Mouse (Mus musculus) liver, embryonic 15.5 days (tissue): ENCODE results near the gene Pcbp2. TPM values are rescaled to one million over a fixed set of nuclear protein-coding genes. Genes with fewer than 3 reads are reported as not detected.

ENCODE experiments used
- ATAC-seq: fragments of 200-750 bp; cut with Nextera tagmentation; 2 replicates; pipeline ENCODE4 v1.8.0; 2017; ENCODE audit warnings: moderate number of reproducible peaks, mild to moderate bottlenecking, moderate library complexity; ENCODE audit not compliant: insufficient read depth
- H3K27ac ChIP-seq: fragments of 300-500 bp; sonication (generic); replicated peaks from 2 replicates; pipeline ENCODE4 v1.5.1; 2015; ENCODE audit warnings: mild to moderate bottlenecking, inconsistent platforms
- H3K27me3 ChIP-seq: fragments of 300-500 bp; sonication (generic); 2 replicates; pipeline ENCODE4 v1.6.1; 2015; ENCODE audit warnings: mild to moderate bottlenecking, inconsistent platforms
- H3K36me3 ChIP-seq: fragments of 300-500 bp; sonication (generic); replicated peaks from 2 replicates; pipeline ENCODE4 v1.6.1; 2015; ENCODE audit warnings: moderate library complexity, mild to moderate bottlenecking, inconsistent platforms
- H3K4me1 ChIP-seq: fragments of 300-500 bp; sonication (generic); replicated peaks from 2 replicates; pipeline ENCODE4 v1.6.1; 2015; ENCODE audit warnings: inconsistent platforms
- H3K4me2 ChIP-seq: fragments of 300-500 bp; sonication (generic); 2 replicates; pipeline ENCODE4 v1.6.1; 2015; ENCODE audit warnings: moderate library complexity, mild to moderate bottlenecking, inconsistent platforms
- H3K4me3 ChIP-seq: fragments of 300-500 bp; sonication (generic); replicated peaks from 2 replicates; pipeline ENCODE4 v1.5.1; 2015; ENCODE audit warnings: mild to moderate bottlenecking, inconsistent platforms
- H3K9ac ChIP-seq: fragments of 300-500 bp; sonication (generic); 2 replicates; pipeline ENCODE4 v1.6.1; 2015; ENCODE audit warnings: moderate library complexity, mild to moderate bottlenecking, inconsistent platforms
- H3K9me3 ChIP-seq: fragments of 300-500 bp; sonication (generic); replicated peaks from 2 replicates; pipeline ENCODE4 v1.6.1; 2016; ENCODE audit warnings: inconsistent platforms
- WGBS: fragments of 180-500 bp; shearing (Covaris S2); methylation state at CpG from one replicate; pipeline ENCODE4 v1.1.7; 2015; ENCODE audit warnings: mixed read lengths; ENCODE audit not compliant: insufficient replicate concordance; 5-methylcytosine and 5-hydroxymethylcytosine counted together
- polyA plus RNA-seq: library from polyadenylated mRNA; unstranded; fragments of >200 nt; fragmentation: Nextera tagmentation; extraction: Ambion mirVana; gene quantifications from 2 replicates; pipeline ENCODE4 v1.2.1, GENCODE M21; 2015

The Pcbp2 gene
- polyA plus RNA-seq, 1 experiment from 2014 or later = 64.1 TPM

DNA sequence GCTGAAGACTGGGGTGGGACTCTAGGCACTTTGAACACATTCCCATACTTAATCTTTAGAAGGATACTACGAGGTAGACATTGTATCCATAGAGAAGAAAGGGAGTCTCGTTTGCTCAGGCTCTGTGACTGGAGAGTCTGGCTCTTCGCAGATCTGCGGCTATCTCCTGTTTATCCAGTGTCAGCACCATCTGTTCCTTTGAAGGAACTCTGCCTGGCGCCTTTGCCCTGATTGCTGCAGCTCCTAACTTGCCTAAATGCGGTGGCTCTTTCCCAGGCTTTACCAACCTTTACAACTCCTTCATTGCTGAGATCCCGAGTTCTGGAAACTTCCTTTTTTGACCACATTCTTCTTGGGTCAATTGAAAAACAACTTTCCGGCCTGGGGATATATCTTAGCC lies 21.0 kb upstream of the Pcbp2 start:
- Histone ChIP-seq H3K36me3 (no peaks in the 10 kb centered on the region), H3K9ac (no peak overlapping the region), H3K27ac (no peak overlapping the region), H3K9me3 (no peaks in the 10 kb centered on the region), H3K4me2 (no peak overlapping the region), H3K4me1 (peaks cover 8% of the 10 kb centered on the region; the same call in 1 of the 2 replicates), H3K4me3 (no peak overlapping the region), H3K27me3 (no peaks in the 10 kb centered on the region; the same call in none of the 2 replicates)
- no peak for ATAC-seq
- 57% methylated on average over 8 of the region's 8 CpGs for WGBS

- Histone ChIP-seq H3K4me2 (peak overlapping the region; percentile 23; the same call in 1 of the 2 replicates), H3K36me3 (no peaks in the 10 kb centered on the region), H3K9ac (no peak overlapping the region), H3K27ac (0 out of 2 replicates have a peak overlapping the region, but pooled peaks have one; percentile 38), H3K27me3 (no peaks in the 10 kb centered on the region; the same call in none of the 2 replicates), H3K9me3 (no peaks in the 10 kb centered on the region), H3K4me1 (peaks cover 10% of the 10 kb centered on the region; the same call in 1 of the 2 replicates), H3K4me3 (0 out of 2 replicates have a peak overlapping the region, but pooled peaks have one; percentile 4)
- ATAC-seq = 0 out of 2 replicates have a peak, but pooled peaks have one; percentile 32
- 30% methylated on average over 7 of the region's 7 CpGs for WGBS
These were observed 19.4 kb upstream of the Pcbp2 start for GRCm38 (mm10) chr15:102450928-102451327.

- Histone ChIP-seq H3K4me2 (no peak overlapping the region), H3K27me3 (no peaks in the 10 kb centered on the region; the same call in none of the 2 replicates), H3K4me3 (no peak overlapping the region), H3K4me1 (peaks cover 12% of the 10 kb centered on the region; the same call in 1 of the 2 replicates), H3K27ac (no peak overlapping the region), H3K9me3 (no peaks in the 10 kb centered on the region), H3K36me3 (no peaks in the 10 kb centered on the region), H3K9ac (no peak overlapping the region)
- 73% methylated on average over 26 of the region's 26 CpGs for WGBS
- ATAC-seq = no peak
These were observed 18.5 kb upstream of the Pcbp2 start for GRCm38 (mm10) chr15:102451666-102452430.

DNA sequence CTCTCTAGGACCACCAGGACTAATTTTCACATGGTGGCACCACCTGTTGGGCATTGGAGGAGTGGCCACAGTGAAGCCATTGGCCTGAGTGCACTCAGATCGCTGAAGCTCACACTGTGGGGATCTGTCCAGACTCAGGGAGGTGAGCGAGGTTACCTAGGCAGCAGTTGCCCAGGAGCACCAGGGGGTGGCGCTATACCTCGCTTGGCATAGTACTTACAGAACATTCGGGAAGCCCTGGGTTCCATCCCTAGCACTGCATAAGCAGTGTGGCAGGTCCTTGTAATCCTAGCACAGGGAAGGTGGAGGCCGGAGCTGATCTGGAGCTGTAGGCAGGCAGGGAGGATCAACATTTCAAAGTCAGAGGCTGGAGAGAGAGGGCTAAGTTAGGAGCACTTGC lies 14.3 kb upstream of the Pcbp2 start:
- no peak overlapping the region for H3K27ac ChIP-seq
- no peak for ATAC-seq
- no peak overlapping the region for H3K4me3 ChIP-seq
- peaks cover 50% of the 10 kb centered on the region for H3K4me1 ChIP-seq
- no peaks in the 10 kb centered on the region for H3K36me3 ChIP-seq
- H3K4me2 ChIP-seq = no peak overlapping the region
- H3K9ac ChIP-seq = no peak overlapping the region
- WGBS = 44% methylated on average over 6 of the region's 6 CpGs
- H3K9me3 ChIP-seq = no peaks in the 10 kb centered on the region
- no peaks in the 10 kb centered on the region; the same call in 1 of the 2 replicates for H3K27me3 ChIP-seq

DNA sequence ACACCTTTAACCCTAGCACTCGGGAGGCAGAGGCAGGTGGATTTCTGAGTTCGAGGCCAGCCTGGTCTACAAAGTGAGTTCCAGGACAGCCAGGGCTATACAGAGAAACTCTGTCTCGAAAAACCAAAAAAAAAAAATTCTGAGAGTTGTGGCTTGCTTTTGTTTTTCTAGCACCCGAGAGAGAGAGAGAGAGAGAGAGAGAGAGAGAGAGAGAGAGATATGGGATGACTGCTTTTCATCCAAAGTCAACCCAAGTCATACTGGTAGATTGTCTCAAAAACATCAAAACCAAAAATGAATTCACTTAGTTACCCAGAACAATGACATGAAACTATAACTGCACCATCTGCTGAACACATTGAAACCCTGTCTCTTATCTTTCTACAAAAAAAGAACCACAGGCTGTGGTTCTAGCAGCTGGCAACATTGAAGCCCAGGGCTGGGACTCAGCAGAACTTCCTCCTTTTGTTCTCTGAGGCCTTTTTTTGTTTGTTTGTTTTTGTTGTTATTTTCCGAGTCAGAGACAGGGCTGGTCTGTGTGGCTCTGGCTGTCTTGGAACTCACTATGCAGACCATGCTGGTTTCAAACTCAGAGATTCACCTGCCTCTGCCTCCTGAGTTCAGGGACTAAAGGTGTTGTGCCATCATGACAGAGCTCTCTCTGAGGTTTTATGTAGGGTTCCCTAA lies 12.1 kb upstream of the Pcbp2 start:
- Histone ChIP-seq H3K4me3 (peak overlapping the region; percentile 62), H3K9me3 (no peaks in the 10 kb centered on the region), H3K4me1 (peaks cover 58% of the 10 kb centered on the region), H3K4me2 (peak overlapping the region; percentile 78), H3K36me3 (peaks cover 12% of the 10 kb centered on the region), H3K27me3 (no peaks in the 10 kb centered on the region), H3K9ac (0 out of 2 replicates have a peak overlapping the region, but pooled peaks have one; percentile 35), H3K27ac (peak overlapping the region; percentile 91)
- ATAC-seq = no peak
- WGBS = 27% methylated on average over 5 of the region's 5 CpGs

DNA sequence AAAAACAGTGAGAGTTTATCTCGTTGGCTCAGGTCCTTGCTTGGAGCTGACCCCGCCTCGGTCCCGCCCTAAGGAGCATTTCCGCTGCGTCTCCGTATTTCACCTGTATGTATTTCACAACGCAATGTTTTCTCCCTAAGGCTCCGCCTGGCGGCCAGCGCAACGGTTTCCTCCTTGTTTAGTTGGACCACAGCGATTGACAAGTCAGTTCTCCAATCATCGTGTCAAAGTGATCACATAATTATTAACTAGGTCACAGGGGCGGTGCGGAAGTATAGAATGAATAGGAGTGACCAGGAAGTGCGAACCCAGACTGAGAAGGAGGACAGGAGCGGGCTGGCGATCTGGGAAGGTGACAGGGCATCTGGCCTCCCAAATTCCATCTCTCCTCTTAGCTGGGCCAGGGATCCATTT lies 11.4 kb upstream of the Pcbp2 start, which contains the start of gene Prr13:
Gene Prr13, plus strand, starts transcription at position 125 of the 414 bp plus-strand sequence.
- Histone ChIP-seq H3K4me2 (peak within 1 kb of the TSS; percentile 78), H3K4me1 (peaks cover 63% of the 10 kb centered on the region), H3K9me3 (no peaks in the 10 kb centered on the region), H3K27me3 (no peaks in the 10 kb centered on the region), H3K27ac (peak within 1 kb of the TSS; percentile 91), H3K36me3 (peaks cover 19% of the 10 kb centered on the region), H3K9ac (peak within 1 kb of the TSS; percentile 58), H3K4me3 (peak within 1 kb of the TSS; percentile 62)
- peak; percentile 77 for ATAC-seq
- under 1% methylated on average over 19 of the region's 19 CpGs for WGBS

- peak overlapping the region; percentile 58 for H3K9ac ChIP-seq
- peak overlapping the region; percentile 62 for H3K4me3 ChIP-seq
- H3K4me2 ChIP-seq = peak overlapping the region; percentile 78
- no peak for ATAC-seq
- H3K36me3 ChIP-seq = peaks cover 22% of the 10 kb centered on the region
- WGBS = 9% methylated on average over 6 of the region's 6 CpGs
- peaks cover 65% of the 10 kb centered on the region for H3K4me1 ChIP-seq
- no peaks in the 10 kb centered on the region for H3K9me3 ChIP-seq
- H3K27me3 ChIP-seq = no peaks in the 10 kb centered on the region
- peak overlapping the region; percentile 91 for H3K27ac ChIP-seq
These were observed 11.0 kb upstream of the Pcbp2 start for GRCm38 (mm10) chr15:102459381-102459780.

DNA sequence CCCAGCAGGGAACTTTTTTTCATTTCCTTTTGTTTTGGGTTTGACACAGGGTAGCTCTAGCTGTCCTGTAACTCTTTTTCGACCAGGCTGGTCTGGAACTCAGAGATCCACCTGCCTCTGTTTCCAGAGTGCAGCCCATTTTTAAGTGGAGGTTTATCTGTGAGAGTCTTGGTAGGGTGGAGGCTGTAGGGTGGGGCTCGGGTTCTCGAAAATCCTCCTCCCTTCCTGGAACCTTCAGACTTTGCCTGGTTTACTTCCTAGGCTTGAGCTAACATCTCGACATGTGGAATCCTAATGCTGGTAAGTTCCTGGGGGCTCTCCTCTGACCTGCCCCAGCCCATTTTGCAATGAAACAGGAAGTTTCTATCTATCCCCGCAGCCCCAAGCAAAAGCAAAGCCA lies 10.5 kb upstream of the Pcbp2 start:
- Histone ChIP-seq H3K9me3 (no peaks in the 10 kb centered on the region), H3K27ac (peak overlapping the region; percentile 91), H3K36me3 (peaks cover 22% of the 10 kb centered on the region), H3K27me3 (no peaks in the 10 kb centered on the region), H3K4me2 (peak overlapping the region; percentile 78), H3K4me1 (peaks cover 65% of the 10 kb centered on the region), H3K4me3 (peak overlapping the region; percentile 62), H3K9ac (peak overlapping the region; percentile 58)
- 6% methylated on average over 5 of the region's 5 CpGs for WGBS
- peak; percentile 72 for ATAC-seq

DNA sequence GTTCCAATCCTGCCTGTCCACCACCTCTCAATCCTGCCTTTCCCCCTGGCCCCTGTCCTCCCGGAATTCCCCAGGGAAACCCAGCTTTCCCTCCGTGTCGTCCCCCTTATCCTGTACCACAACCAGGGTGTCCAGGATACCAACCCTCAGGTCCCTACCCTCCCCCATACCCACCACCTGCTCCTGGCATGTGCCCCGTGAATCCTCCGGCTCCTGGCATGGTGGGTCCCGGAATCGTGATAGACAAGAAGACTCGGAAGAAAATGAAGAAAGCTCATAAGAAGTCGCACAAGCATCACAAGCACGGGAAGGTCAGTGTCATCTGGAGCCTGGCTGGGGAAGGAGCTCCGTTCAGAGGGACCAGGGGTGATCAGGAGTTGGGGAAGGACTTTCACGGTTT lies 9.9 kb upstream of the Pcbp2 start:
- Histone ChIP-seq H3K36me3 (peaks cover 28% of the 10 kb centered on the region), H3K4me2 (peak overlapping the region; percentile 78), H3K9me3 (no peaks in the 10 kb centered on the region), H3K27me3 (no peaks in the 10 kb centered on the region), H3K27ac (peak overlapping the region; percentile 91), H3K4me1 (peaks cover 65% of the 10 kb centered on the region), H3K4me3 (peak overlapping the region; percentile 62), H3K9ac (peak overlapping the region; percentile 58)
- no peak for ATAC-seq
- 59% methylated on average over 12 of the region's 12 CpGs for WGBS

DNA sequence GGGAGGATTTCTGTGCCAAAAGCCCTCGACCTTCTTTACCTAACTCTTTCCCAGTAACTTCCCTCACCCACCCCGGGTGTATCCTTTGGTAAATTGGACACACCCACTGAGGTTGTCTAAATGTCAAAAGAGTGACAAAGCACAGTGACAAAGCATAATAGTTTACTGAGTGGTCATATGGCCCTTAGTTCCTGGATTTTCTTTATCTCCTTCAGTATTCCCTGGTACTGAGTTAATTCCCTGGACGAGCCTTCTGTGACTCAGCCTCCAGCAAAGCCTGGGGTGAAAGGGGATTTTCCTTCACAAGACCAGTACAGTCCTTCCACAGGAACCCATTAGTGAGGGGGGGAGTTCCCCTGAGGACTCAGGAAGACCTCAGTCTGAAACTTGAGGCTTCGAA lies 9.4 kb upstream of the Pcbp2 start:
- 19% methylated on average over 4 of the region's 4 CpGs for WGBS
- Histone ChIP-seq H3K36me3 (peaks cover 33% of the 10 kb centered on the region), H3K9me3 (no peaks in the 10 kb centered on the region), H3K9ac (peak overlapping the region; percentile 58), H3K4me2 (peak overlapping the region; percentile 78), H3K4me3 (peak overlapping the region; percentile 62), H3K27me3 (no peaks in the 10 kb centered on the region), H3K27ac (peak overlapping the region; percentile 91), H3K4me1 (peaks cover 63% of the 10 kb centered on the region)
- ATAC-seq = peak; percentile 37; the same call in 1 of the 2 replicates
